Mouse (Mus musculus) limb, embryonic 15.5 days (tissue): Measurements from ENCODE around the gene Psmb6. TPM values are rescaled to one million over a fixed set of nuclear protein-coding genes. Genes with fewer than 3 reads are reported as not detected.
A peak's percentile ranks its signal among the peaks of the same experiment; 100 is the strongest.
"Not testable (repeated sequence)": the region's sequence is repeated elsewhere in the genome, so short reads cannot be mapped to it uniquely, and the experiment has no call there.

Experiments used
- ATAC-seq: fragments of 200-750 bp; cut with Nextera tagmentation; 2 replicates; pipeline ENCODE4 v1.8.0; 2017; ENCODE audit warnings: low read depth, moderate TSS enrichment; ENCODE audit not compliant: insufficient number of reproducible peaks, low FRiP score, low TSS enrichment
- H3K27ac ChIP-seq: fragments of 300-500 bp; sonication (generic); 2 replicates; pipeline ENCODE4 v1.5.1; 2015; ENCODE audit warnings: moderate library complexity, mild to moderate bottlenecking, inconsistent platforms
- H3K27me3 ChIP-seq: fragments of 300-500 bp; sonication (generic); 2 replicates; pipeline ENCODE4 v1.6.1; 2015; ENCODE audit warnings: inconsistent platforms
- H3K36me3 ChIP-seq: fragments of 300-500 bp; sonication (generic); 2 replicates; pipeline ENCODE4 v1.6.1; 2015; ENCODE audit warnings: inconsistent platforms
- H3K4me1 ChIP-seq: fragments of 300-500 bp; sonication (generic); 2 replicates; pipeline ENCODE4 v1.6.1; 2015; ENCODE audit warnings: inconsistent platforms
- H3K4me2 ChIP-seq: fragments of 300-500 bp; sonication (generic); 2 replicates; pipeline ENCODE4 v1.6.1; 2015; ENCODE audit warnings: mild to moderate bottlenecking, inconsistent platforms
- H3K4me3 ChIP-seq: fragments of 300-500 bp; sonication (generic); 2 replicates; pipeline ENCODE4 v1.5.1; 2015; ENCODE audit warnings: mild to moderate bottlenecking, inconsistent platforms
- H3K9ac ChIP-seq: fragments of 300-500 bp; sonication (generic); 2 replicates; pipeline ENCODE4 v1.6.1; 2015; ENCODE audit warnings: inconsistent platforms
- H3K9me3 ChIP-seq: fragments of 300-500 bp; sonication (generic); 2 replicates; pipeline ENCODE4 v1.6.1; 2016; ENCODE audit warnings: inconsistent platforms
- WGBS: fragments of 180-500 bp; shearing (Covaris S2); methylation state at CpG from one replicate; pipeline ENCODE4 v1.1.7; 2015; 5-methylcytosine and 5-hydroxymethylcytosine counted together
- polyA plus RNA-seq: library from polyadenylated mRNA; unstranded; fragments of >200 nt; fragmentation: Nextera tagmentation; extraction: Ambion mirVana; gene quantifications from 2 replicates; pipeline ENCODE4 v1.2.1, GENCODE M21; 2015

Gene Psmb6
- polyA plus RNA-seq, 1 experiment from 2014 or later, result 660 TPM

DNA sequence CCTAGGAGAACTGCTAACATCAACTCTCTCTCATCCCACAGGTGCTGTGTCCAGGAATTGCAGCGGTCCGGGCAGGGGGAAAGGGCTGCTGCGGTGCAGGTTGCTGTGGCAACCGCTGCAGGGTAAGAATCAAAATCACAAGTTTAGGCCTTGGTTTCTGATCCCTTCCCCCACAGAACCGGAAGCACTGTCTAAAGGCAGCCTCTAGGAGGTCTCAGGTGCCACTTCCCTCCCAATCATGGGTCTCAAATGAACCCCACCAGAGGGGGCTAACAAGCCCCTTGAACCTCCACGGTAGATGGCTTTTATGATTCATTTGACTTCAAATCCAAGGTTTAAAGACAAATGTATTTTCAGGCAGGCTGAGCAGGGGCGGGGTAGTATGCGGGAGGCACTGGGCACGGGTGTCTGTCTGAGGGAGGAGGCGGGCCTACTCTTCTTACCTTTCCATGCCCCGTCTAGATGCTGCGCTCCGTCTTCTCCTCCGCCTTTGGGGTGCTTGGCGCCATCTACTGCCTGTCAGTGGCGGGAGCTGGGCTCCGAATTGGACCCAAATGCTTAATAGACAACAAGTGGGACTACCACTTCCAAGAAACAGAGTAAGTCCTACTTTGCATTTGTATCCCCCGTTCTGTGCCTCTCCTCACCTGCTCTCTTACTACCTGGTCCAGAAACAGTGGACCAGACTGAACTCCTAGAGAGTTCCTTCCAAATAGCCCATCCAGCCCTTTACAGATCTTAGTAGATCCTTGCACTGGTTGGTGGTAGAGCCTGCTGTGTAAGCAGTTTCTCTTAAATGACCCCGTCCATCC lies 15.2 kb upstream of the Psmb6 start:
- 0 out of 2 replicates have a peak overlapping the region, but pooled peaks have one; percentile 10 for H3K9ac ChIP-seq

DNA sequence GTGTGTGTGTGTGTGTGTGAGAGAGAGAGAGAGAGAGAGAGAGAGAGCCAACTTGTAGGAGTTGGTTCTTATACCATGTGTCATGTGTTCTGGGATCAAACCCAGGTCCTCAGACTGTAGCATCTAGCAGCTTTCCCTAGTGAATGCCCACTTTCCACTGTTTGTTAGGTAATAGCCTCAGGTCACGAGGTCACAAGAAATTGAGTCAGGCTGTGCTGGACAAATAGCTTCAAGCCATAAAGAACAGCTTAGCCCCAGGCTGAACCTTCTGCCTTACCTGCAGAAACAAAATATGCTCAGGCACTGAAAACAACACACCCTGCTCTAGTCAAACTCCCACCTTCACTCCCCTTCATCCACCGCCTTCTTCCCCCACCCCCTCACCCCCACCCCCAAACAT lies 13.9 kb upstream of the Psmb6 start:
- no peak for ATAC-seq
- Histone ChIP-seq H3K4me1 (0 out of 2 replicates have a peak, but pooled peaks cover 4% of the 10 kb centered on the region), H3K4me3 (no peak overlapping the region), H3K4me2 (no peak overlapping the region), H3K27me3 (0 out of 2 replicates have a peak, but pooled peaks cover 2% of the 10 kb centered on the region), H3K9me3 (no peaks in the 10 kb centered on the region), H3K27ac (no peak overlapping the region), H3K9ac (no peak overlapping the region), H3K36me3 (no peaks in the 10 kb centered on the region)
- WGBS, result 69% methylated on average over 2 of the region's 2 CpGs

More for the DNA sequence above, 15.2 kb upstream of the Psmb6 start:
- H3K36me3 ChIP-seq, result no peaks in the 10 kb centered on the region
- H3K4me2 ChIP-seq, result peak overlapping the region; percentile 37
- H3K9me3 ChIP-seq, result no peaks in the 10 kb centered on the region
- H3K27me3 ChIP-seq, result 0 out of 2 replicates have a peak, but pooled peaks cover 2% of the 10 kb centered on the region
- no peak overlapping the region for H3K4me3 ChIP-seq
- ATAC-seq, result no peak
- H3K27ac ChIP-seq, result no peak overlapping the region
- 9% methylated on average over 19 of the region's 19 CpGs for WGBS
- 0 out of 2 replicates have a peak, but pooled peaks cover 4% of the 10 kb centered on the region for H3K4me1 ChIP-seq

DNA sequence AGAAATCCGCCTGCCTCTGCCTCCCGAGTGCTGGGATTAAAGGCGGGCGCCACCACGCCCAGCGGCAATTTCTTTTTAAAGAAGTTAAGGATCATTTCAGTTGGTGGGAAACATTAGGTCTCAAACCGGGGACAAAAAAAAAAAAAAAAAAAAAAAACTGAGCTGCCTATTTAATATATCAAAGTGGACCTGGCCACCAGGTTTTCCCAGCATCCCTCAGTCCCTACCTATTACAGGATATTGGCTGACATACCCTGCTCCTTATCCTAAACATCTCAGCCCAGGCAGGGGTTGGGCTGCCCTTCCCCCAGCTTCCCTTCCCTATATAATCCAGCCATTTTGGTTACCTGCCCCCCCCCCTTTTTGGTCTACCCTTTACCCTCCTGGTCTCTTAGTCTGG lies 13.3 kb upstream of the Psmb6 start:
- H3K36me3 ChIP-seq, result no peaks in the 10 kb centered on the region
- no peak overlapping the region for H3K4me3 ChIP-seq
- H3K4me2 ChIP-seq, result no peak overlapping the region
- H3K27ac ChIP-seq, result no peak overlapping the region
- H3K27me3 ChIP-seq, result 0 out of 2 replicates have a peak, but pooled peaks cover 2% of the 10 kb centered on the region
- 91% methylated on average over 7 of the region's 7 CpGs for WGBS
- no peaks in the 10 kb centered on the region for H3K9me3 ChIP-seq
- no peak overlapping the region for H3K9ac ChIP-seq
- ATAC-seq, result no peak
- H3K4me1 ChIP-seq, result 0 out of 2 replicates have a peak, but pooled peaks cover 4% of the 10 kb centered on the region

- Histone ChIP-seq H3K27me3 (0 out of 2 replicates have a peak, but pooled peaks cover 2% of the 10 kb centered on the region), H3K4me3 (no peak overlapping the region), H3K9ac (no peak overlapping the region), H3K4me1 (0 out of 2 replicates have a peak, but pooled peaks cover 4% of the 10 kb centered on the region), H3K36me3 (no peaks in the 10 kb centered on the region), H3K4me2 (no peak overlapping the region), H3K9me3 (no peaks in the 10 kb centered on the region), H3K27ac (no peak overlapping the region)
- ATAC-seq, result no peak
- WGBS, result 73% methylated on average over 7 of the region's 7 CpGs
Observed at GRCm38 (mm10) chr11:70512709-70513342, 12.3 kb upstream of the Psmb6 start.

DNA sequence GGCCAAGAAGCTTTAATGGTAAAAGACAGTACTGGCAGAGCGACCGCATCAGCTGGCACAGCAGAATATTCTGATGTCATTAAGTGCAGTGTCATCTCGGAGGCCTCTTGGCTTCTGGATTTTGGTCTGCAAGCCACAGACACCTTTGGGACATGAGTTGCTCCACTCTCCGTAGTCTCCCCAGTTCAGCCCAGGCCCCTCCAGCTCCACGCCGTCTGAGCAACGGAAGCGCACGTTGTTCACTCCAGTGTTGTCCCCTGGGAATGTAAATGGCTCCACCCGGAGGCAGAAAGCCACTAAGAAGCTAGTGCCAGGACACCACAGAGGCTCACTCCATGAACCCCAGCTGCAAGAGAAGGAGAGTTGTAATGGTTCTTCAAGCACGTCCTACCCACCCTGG lies 11.6 kb upstream of the Psmb6 start:
- H3K4me2 ChIP-seq, result no peak overlapping the region
- 0 out of 2 replicates have a peak, but pooled peaks cover 2% of the 10 kb centered on the region for H3K27me3 ChIP-seq
- H3K36me3 ChIP-seq, result no peaks in the 10 kb centered on the region
- no peak overlapping the region for H3K27ac ChIP-seq
- no peak overlapping the region for H3K9ac ChIP-seq
- no peaks in the 10 kb centered on the region for H3K9me3 ChIP-seq
- no peak for ATAC-seq
- H3K4me1 ChIP-seq, result 0 out of 2 replicates have a peak, but pooled peaks cover 4% of the 10 kb centered on the region
- 47% methylated on average over 11 of the region's 11 CpGs for WGBS
- no peak overlapping the region for H3K4me3 ChIP-seq

GRCm38 (mm10) chr11:70514288-70514687 lies 10.9 kb upstream of the Psmb6 start, which contains the start of gene Vmo1:
Vmo1 (minus strand) TSS chr11:70514616.
- Histone ChIP-seq H3K36me3 (no peaks in the 10 kb centered on the region), H3K4me3 (no peak within 1 kb of the TSS), H3K9me3 (no peaks in the 10 kb centered on the region), H3K4me2 (no peak within 1 kb of the TSS), H3K4me1 (0 out of 2 replicates have a peak, but pooled peaks cover 4% of the 10 kb centered on the region), H3K9ac (no peak within 1 kb of the TSS), H3K27me3 (0 out of 2 replicates have a peak, but pooled peaks cover 4% of the 10 kb centered on the region), H3K27ac (no peak within 1 kb of the TSS)
- 85% methylated on average over 7 of the region's 7 CpGs for WGBS
- no peak for ATAC-seq

GRCm38 (mm10) chr11:70516352-70516751 lies 8.8 kb upstream of the Psmb6 start:
- Histone ChIP-seq H3K27me3 (0 out of 2 replicates have a peak, but pooled peaks cover 4% of the 10 kb centered on the region), H3K9me3 (no peaks in the 10 kb centered on the region), H3K4me2 (no peak overlapping the region), H3K4me1 (peaks cover 11% of the 10 kb centered on the region), H3K36me3 (no peaks in the 10 kb centered on the region), H3K27ac (no peak overlapping the region), H3K4me3 (no peak overlapping the region), H3K9ac (no peak overlapping the region)
- no peak for ATAC-seq
- whole genome bisulfite sequencing, result 21% methylated on average over 2 of the region's 2 CpGs

DNA sequence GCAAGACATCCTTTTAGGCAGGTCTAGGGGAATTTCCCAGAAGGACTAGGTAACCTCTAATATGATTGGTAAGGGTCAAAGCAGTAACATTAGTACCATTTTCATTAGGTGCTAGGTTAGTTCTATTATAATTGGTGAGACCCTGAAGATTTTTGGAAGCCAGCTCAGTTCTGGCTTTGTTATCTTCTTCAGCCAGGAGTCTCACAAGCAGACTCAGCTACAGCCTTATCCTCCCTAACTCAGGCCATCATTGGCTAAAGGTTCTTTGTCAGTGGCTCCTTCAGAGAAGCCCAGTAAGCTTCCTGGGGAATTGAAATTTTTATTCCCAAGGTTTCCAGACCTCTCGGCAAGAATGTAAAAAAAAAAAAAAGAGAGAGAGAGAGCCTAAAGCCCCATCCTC lies 6.7 kb upstream of the Psmb6 start:
- ATAC-seq, result no peak
- Histone ChIP-seq H3K9me3 (no peaks in the 10 kb centered on the region), H3K36me3 (no peaks in the 10 kb centered on the region), H3K4me1 (peaks cover 11% of the 10 kb centered on the region), H3K9ac (no peak overlapping the region), H3K27ac (no peak overlapping the region), H3K27me3 (0 out of 2 replicates have a peak, but pooled peaks cover 4% of the 10 kb centered on the region), H3K4me2 (no peak overlapping the region), H3K4me3 (no peak overlapping the region)
- WGBS, result 54% methylated on average over 1 of the region's 1 CpGs

- Histone ChIP-seq H3K4me2 (peak within 1 kb of the TSS; percentile 45), H3K36me3 (no peaks in the 10 kb centered on the region), H3K9ac (peak within 1 kb of the TSS; percentile 31; the same call in 1 of the 2 replicates), H3K27me3 (0 out of 2 replicates have a peak, but pooled peaks cover 4% of the 10 kb centered on the region), H3K9me3 (no peaks in the 10 kb centered on the region), H3K4me3 (peak within 1 kb of the TSS; percentile 31), H3K4me1 (peaks cover 11% of the 10 kb centered on the region), H3K27ac (peak within 1 kb of the TSS; percentile 5; the same call in 1 of the 2 replicates)
- no peak for ATAC-seq
- 84% methylated on average over 10 of the region's 10 CpGs for WGBS
Observed at GRCm38 (mm10) chr11:70518923-70519322, 6.2 kb upstream of the Psmb6 start, which contains the start of gene Gltpd2. Gltpd2 (plus strand) TSS chr11:70519196.

GRCm38 (mm10) chr11:70520178-70520769 lies 4.9 kb upstream of the Psmb6 start:
- Histone ChIP-seq H3K27ac (peak overlapping the region; percentile 5; the same call in 1 of the 2 replicates), H3K4me2 (peak overlapping the region; percentile 45), H3K27me3 (0 out of 2 replicates have a peak, but pooled peaks cover 4% of the 10 kb centered on the region), H3K36me3 (no peaks in the 10 kb centered on the region), H3K9me3 (no peaks in the 10 kb centered on the region), H3K4me1 (peaks cover 11% of the 10 kb centered on the region), H3K9ac (peak overlapping the region; percentile 31), H3K4me3 (peak overlapping the region; percentile 31)
- 12% methylated on average over 41 of the region's 41 CpGs for WGBS
- peak; percentile 11; the same call in 1 of the 2 replicates for ATAC-seq

DNA sequence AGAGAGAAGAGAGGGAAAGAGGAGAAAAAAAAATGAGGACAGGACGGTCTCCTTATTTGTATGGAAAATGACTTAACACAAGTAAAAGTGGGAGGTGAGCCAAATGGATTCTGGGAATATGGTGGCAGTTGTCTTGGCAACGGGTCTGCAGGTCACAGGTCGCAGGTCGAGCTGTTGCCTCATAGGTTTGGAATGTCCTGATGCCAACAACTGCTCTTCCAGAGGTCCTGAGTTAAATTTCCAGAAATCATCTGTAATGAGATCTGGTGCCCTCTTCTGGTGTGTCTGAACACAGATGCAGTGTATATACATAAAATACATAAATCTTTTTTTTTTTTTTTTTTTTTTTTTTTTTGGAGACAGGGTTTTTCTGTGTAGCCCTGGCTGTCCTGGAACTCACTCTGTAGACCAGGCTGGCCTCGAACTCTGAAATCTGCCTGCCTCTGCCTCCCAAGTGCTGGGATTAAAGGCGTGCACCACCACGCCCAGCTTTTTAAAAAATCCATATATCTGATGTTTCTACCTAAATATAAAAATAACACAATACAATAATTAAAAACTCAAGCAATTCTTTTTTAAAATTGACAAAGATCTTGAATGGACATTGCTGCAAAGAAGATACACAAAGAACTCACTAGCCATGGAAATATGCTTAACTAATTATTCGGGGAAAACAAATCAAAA lies 1.7 kb upstream of the Psmb6 start:
- peaks cover 21% of the 10 kb centered on the region for H3K36me3 ChIP-seq
- not testable (repeated sequence) for H3K27me3 ChIP-seq, ATAC-seq, H3K9ac ChIP-seq, H3K9me3 ChIP-seq, H3K27ac ChIP-seq, H3K4me3 ChIP-seq, H3K4me2 ChIP-seq
- 85% methylated on average over 8 of the region's 8 CpGs for WGBS
- peaks cover 24% of the 10 kb centered on the region for H3K4me1 ChIP-seq
